Mouse (Mus musculus) heart, embryonic 11.5 days (tissue): Measurements from ENCODE around the gene Gstm7. TPM values are rescaled to one million over a fixed set of nuclear protein-coding genes. Genes with fewer than 3 reads are reported as not detected.

Experiments
- ATAC-seq: fragments of 200-750 bp; cut with Nextera tagmentation; replicated peaks from 2 replicates; pipeline ENCODE4 v1.8.0; 2017; ENCODE audit warnings: moderate library complexity; ENCODE audit not compliant: insufficient number of reproducible peaks, low FRiP score, low TSS enrichment
- H3K27ac ChIP-seq: fragments of 300-500 bp; sonication (generic); 2 replicates; pipeline ENCODE4 v1.5.1; 2014; ENCODE audit warnings: mild to moderate bottlenecking, low read depth, low read length
- H3K27me3 ChIP-seq: fragments of 300-500 bp; sonication (generic); 2 replicates; pipeline ENCODE4 v1.6.1; 2014; ENCODE audit warnings: mild to moderate bottlenecking, low read length, mixed read lengths; ENCODE audit not compliant: control insufficient read depth, insufficient read depth
- H3K36me3 ChIP-seq: fragments of 300-500 bp; sonication (generic); 2 replicates; pipeline ENCODE4 v1.6.1; 2014; ENCODE audit warnings: mild to moderate bottlenecking, low read length, moderate library complexity, mixed read lengths; ENCODE audit not compliant: control insufficient read depth, insufficient read depth
- H3K4me1 ChIP-seq: fragments of 300-500 bp; sonication (generic); 2 replicates; pipeline ENCODE4 v1.6.1; 2014; ENCODE audit warnings: low read length; ENCODE audit not compliant: control insufficient read depth, insufficient read depth
- H3K4me2 ChIP-seq: fragments of 300-500 bp; sonication (generic); 2 replicates; pipeline ENCODE4 v1.6.1; 2014; ENCODE audit warnings: mild to moderate bottlenecking, moderate library complexity
- H3K4me3 ChIP-seq: fragments of 300-500 bp; sonication (generic); 2 replicates; pipeline ENCODE4 v1.5.1; 2014; ENCODE audit warnings: low read depth, low read length
- H3K9ac ChIP-seq: fragments of 300-500 bp; sonication (generic); 2 replicates; pipeline ENCODE4 v1.6.1; 2014; ENCODE audit warnings: mild to moderate bottlenecking, low read depth, low read length, moderate library complexity
- H3K9me3 ChIP-seq: fragments of 300-500 bp; sonication (generic); replicated peaks from 2 replicates; pipeline ENCODE4 v1.6.1; 2016; ENCODE audit warnings: low read length; ENCODE audit not compliant: control insufficient read depth
- WGBS: fragments of 180-500 bp; shearing (Covaris S2); extraction: QIAGEN DNeasy Blood & Tissue Kit; methylation state at CpG from one replicate; pipeline ENCODE4 v1.1.7; 2014; ENCODE audit not compliant: insufficient replicate concordance; 5-methylcytosine and 5-hydroxymethylcytosine counted together
- polyA plus RNA-seq: library from polyadenylated mRNA; unstranded; fragments of >200 nt; fragmentation: Nextera tagmentation; extraction: Ambion mirVana; gene quantifications from 2 replicates; pipeline ENCODE4 v1.2.1, GENCODE M21; 2014

Gene Gstm7
- polyA plus RNA-seq, 1 experiment from 2014 or later: 20.3 TPM

DNA sequence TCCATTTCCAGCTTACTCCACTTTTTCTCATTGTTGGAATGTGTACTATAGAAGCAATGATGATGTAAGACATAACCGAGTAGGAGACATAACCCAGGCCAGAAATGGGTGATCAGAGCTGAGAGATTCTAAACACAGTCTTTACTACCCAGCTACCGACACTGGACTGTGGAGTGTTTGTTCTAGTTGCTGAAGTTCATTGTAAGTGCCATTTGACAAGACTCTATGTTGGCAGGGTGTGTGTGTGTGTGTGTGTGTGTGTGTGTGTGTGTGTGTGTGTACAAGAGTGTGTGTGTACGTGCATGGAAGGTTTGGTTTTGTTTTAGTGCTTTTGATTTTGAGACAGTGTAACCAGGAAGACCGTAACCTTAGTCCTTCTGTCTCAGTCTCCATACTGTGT is 1.9 kb downstream of the Gstm7 start:
- Histone ChIP-seq H3K27ac (no peak overlapping the region), H3K36me3 (no peaks in the 10 kb centered on the region), H3K9me3 (no peaks in the 10 kb centered on the region), H3K27me3 (no peaks in the 10 kb centered on the region), H3K9ac (no peak overlapping the region), H3K4me2 (no peak overlapping the region), H3K4me3 (no peak overlapping the region), H3K4me1 (peaks cover 3% of the 10 kb centered on the region; the same call in 1 of the 2 replicates)
- no peak for ATAC-seq
- 83% methylated on average over 4 of the region's 4 CpGs for WGBS

DNA sequence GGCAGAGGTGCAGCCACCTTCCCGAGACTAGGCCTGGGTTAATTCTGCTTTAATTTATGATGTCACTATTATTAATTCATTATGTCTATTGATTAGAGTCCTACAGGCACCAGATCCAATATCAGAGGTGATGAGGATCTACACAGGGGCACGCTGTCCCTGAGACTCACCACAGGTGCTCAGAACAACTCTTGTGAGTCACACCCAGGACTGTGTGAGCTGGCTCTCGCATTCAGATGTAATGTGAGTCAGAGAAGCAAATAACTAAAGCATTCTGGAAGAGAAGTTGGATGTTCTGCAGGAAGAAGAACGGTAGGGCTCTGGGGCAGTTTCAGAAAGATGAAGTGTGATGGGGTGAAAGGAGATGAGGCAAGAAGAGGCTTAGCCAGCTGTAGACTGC is 2.4 kb downstream of the Gstm7 start:
- Histone ChIP-seq H3K9me3 (no peaks in the 10 kb centered on the region), H3K27me3 (no peaks in the 10 kb centered on the region), H3K27ac (no peak overlapping the region), H3K36me3 (no peaks in the 10 kb centered on the region), H3K4me2 (no peak overlapping the region), H3K9ac (no peak overlapping the region), H3K4me1 (0 out of 2 replicates have a peak, but pooled peaks cover 3% of the 10 kb centered on the region), H3K4me3 (no peak overlapping the region)
- ATAC-seq: no peak
- WGBS: 75% methylated on average over 4 of the region's 4 CpGs

DNA sequence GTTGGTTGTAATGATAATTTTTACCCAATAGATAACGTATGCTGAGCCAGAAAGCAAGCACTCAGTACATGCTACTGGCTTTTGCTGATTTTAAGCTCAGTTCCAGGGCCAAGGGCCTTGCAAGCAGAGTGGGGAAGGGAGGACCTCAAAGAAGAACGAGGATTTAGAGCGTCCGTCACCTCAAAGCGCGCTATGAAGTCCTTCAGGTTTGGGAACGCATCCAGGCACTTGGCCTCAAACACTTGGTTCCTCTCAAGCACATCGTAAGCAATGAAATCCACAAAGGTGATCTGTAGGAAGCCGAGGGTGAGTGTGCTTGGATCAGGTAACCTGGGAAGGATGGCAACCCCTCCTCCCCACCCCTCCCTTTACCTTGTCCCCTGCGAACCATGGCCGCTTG is 2.9 kb downstream of the Gstm7 start:
- H3K4me2 ChIP-seq: no peak overlapping the region
- 0 out of 2 replicates have a peak, but pooled peaks cover 3% of the 10 kb centered on the region for H3K4me1 ChIP-seq
- no peaks in the 10 kb centered on the region for H3K27me3 ChIP-seq
- 83% methylated on average over 11 of the region's 11 CpGs for WGBS
- H3K36me3 ChIP-seq: no peaks in the 10 kb centered on the region
- no peak overlapping the region for H3K27ac ChIP-seq
- ATAC-seq: no peak
- H3K4me3 ChIP-seq: no peak overlapping the region
- H3K9ac ChIP-seq: no peak overlapping the region
- no peaks in the 10 kb centered on the region for H3K9me3 ChIP-seq

DNA sequence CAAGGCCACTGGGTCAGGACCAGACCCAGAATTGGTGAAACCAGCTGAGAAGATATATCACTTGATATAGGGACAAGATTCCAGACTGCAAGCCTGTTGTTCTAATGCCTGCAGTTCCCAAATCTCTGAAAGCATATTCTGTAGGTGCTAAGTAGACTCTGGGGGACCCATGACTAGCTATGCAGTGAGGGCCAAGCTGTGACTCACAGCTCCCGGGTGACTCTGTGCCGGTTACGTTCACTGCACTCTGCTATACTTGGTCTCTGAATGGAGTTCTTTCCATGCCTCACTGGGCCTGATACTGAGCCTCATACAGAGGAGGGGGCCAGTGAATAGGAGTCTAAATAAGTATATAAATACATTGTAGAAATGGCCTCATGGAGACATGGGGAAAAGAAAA is 3.8 kb downstream of the Gstm7 start:
- Histone ChIP-seq H3K4me1 (0 out of 2 replicates have a peak, but pooled peaks cover 3% of the 10 kb centered on the region), H3K9me3 (no peaks in the 10 kb centered on the region), H3K27ac (no peak overlapping the region), H3K9ac (no peak overlapping the region), H3K4me3 (no peak overlapping the region), H3K36me3 (no peaks in the 10 kb centered on the region), H3K4me2 (no peak overlapping the region), H3K27me3 (no peaks in the 10 kb centered on the region)
- no peak for ATAC-seq
- 79% methylated on average over 3 of the region's 3 CpGs for WGBS

DNA sequence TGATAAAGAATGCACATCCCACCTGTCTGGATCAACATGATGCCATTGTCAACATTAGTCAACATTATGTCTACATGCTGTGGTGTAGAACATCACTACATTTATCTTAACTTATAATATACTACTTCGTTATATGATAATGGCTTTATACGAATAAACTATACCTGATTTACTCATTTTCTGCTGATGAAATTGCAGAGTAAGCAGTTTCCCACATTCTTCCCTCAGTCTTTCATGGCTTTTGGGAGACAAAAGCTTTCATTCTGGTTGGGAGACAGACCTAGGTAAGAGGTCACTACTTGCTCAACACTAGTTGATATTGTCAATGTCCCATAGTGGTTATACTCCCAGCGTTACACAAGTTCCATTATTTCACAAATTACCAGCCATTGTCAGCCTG is 6.3 kb downstream of the Gstm7 start:
- Histone ChIP-seq H3K4me1 (no peaks in the 10 kb centered on the region), H3K4me2 (no peak overlapping the region), H3K27me3 (no peaks in the 10 kb centered on the region; the same call in 1 of the 2 replicates), H3K9me3 (no peaks in the 10 kb centered on the region), H3K36me3 (no peaks in the 10 kb centered on the region), H3K4me3 (no peak overlapping the region), H3K27ac (no peak overlapping the region), H3K9ac (no peak overlapping the region)
- 80% methylated on average over 3 of the region's 3 CpGs for WGBS
- ATAC-seq: no peak

DNA sequence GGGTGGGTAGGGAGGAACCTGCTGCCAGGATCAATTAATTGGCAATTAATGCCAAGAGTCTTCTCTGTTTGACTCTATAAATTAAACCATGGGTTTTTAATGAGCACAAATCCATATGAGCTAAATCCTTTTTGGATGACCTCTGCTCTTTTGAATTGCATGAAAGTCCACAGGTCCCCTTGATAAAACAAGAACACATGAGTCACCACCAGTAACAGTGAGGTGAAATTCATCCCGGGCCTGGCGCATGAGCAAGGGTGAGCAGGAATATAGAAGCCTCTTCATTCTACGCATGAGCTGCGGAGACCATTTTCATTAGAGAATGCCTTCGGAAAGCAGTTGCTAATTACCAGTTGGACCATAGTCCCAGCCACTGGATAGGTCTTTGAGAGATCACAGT is 11.3 kb downstream of the Gstm7 start:
- no peak overlapping the region for H3K4me3 ChIP-seq
- H3K9ac ChIP-seq: no peak overlapping the region
- ATAC-seq: no peak
- WGBS: 83% methylated on average over 5 of the region's 5 CpGs
- H3K4me2 ChIP-seq: no peak overlapping the region
- no peak overlapping the region for H3K27ac ChIP-seq
- H3K36me3 ChIP-seq: no peaks in the 10 kb centered on the region
- no peaks in the 10 kb centered on the region; the same call in 1 of the 2 replicates for H3K27me3 ChIP-seq
- no peaks in the 10 kb centered on the region for H3K4me1 ChIP-seq
- no peaks in the 10 kb centered on the region for H3K9me3 ChIP-seq

DNA sequence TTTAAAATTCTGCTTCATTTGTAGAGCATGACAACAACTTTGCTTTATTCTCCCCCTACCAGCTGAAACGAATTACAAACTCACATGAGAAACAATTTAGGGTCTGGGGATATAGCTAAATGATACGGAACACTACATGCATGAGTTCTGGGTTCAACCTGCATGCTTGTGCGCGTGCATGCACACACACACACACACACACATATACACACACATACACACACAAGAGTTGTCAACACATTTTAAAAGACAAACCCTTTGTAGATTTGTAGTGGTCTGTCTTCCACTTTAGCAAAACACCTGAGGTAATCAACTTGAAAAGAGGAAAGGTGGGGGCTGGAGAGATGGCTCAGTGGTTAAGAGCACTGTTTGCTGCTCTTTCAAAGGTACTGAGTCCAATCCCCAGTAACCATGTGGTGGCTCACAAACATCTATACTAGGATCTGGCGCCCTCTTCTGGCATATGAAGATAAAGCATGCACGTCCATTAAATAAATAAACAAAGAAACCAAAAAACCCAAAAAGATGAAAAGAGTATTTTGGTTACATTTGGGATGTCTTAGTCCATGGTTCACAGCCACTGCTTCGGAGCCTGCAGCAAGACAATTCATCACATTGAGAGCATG is 13.7 kb downstream of the Gstm7 start:
- H3K4me3 ChIP-seq: no peak overlapping the region
- no peaks in the 10 kb centered on the region for H3K9me3 ChIP-seq
- no peaks in the 10 kb centered on the region for H3K4me1 ChIP-seq
- no peak overlapping the region for H3K4me2 ChIP-seq
- H3K27ac ChIP-seq: no peak overlapping the region
- WGBS: 56% methylated on average over 7 of the region's 7 CpGs
- no peaks in the 10 kb centered on the region; the same call in 1 of the 2 replicates for H3K27me3 ChIP-seq
- no peak for ATAC-seq
- H3K36me3 ChIP-seq: no peaks in the 10 kb centered on the region
- no peak overlapping the region for H3K9ac ChIP-seq

DNA sequence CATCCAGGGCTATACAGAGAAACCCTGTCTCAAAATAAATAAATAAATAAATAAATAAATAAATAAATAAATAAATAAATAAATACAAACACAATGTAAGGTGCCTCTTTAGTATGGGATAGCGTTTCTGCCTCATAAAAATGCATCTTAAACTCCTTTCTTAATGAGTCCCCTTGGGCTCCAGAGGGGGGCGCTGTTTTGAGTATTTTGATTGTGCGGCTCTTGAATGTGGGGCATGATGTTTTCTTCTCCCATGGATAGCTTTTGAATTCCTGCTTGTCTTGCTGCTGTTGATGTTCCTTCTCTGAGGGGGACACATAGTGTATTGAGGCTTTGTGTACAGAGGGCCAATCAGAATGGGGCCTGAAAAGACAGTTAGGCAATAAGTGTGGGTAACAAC is 14.5 kb downstream of the Gstm7 start:
- Histone ChIP-seq H3K4me3 (no peak overlapping the region), H3K4me2 (no peak overlapping the region), H3K36me3 (no peaks in the 10 kb centered on the region), H3K9me3 (no peaks in the 10 kb centered on the region), H3K9ac (no peak overlapping the region), H3K4me1 (no peaks in the 10 kb centered on the region), H3K27ac (no peak overlapping the region), H3K27me3 (no peaks in the 10 kb centered on the region; the same call in 1 of the 2 replicates)
- 77% methylated on average over 3 of the region's 3 CpGs for WGBS
- ATAC-seq: no peak

DNA sequence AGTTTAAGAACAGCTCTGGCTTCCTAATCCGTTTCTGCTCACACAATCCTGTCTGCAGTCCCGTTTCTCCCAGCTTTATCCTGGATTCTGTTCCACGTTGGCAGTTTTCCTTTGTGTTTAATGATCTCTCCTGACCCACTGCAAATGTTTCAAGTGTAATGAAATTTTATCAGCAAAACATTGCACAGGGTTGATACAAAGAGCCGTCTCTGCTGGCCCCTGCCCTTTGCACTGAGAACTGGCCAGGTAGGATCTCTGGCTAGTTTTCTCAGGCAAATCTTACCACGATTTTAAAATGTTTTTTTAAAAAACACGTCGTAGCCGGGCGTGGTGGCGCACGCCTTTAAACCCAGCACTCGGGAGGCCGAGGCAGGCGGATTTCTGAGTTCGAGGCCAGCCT is 14.9 kb downstream of the Gstm7 start:
- no peak overlapping the region for H3K27ac ChIP-seq
- no peak overlapping the region for H3K9ac ChIP-seq
- no peak overlapping the region for H3K4me3 ChIP-seq
- H3K27me3 ChIP-seq: no peaks in the 10 kb centered on the region; the same call in 1 of the 2 replicates
- WGBS: 78% methylated on average over 15 of the region's 15 CpGs
- H3K4me2 ChIP-seq: no peak overlapping the region
- H3K36me3 ChIP-seq: no peaks in the 10 kb centered on the region
- no peaks in the 10 kb centered on the region for H3K9me3 ChIP-seq
- no peaks in the 10 kb centered on the region for H3K4me1 ChIP-seq
- ATAC-seq: no peak
